Mouse (Mus musculus) hindbrain, embryonic 13.5 days (tissue): ENCODE data around the gene Myrip. TPM values are rescaled to one million over a fixed set of nuclear protein-coding genes. Genes with fewer than 3 reads are reported as not detected.
A peak's percentile ranks its signal among the peaks of the same experiment; 100 is the strongest.

ENCODE experiments used
- ATAC-seq: fragments of 200-750 bp; cut with Nextera tagmentation; 2 replicates; pipeline ENCODE4 v1.8.0; 2017; ENCODE audit warnings: moderate TSS enrichment; ENCODE audit not compliant: low FRiP score
- H3K27ac ChIP-seq: fragments of 300-500 bp; sonication (generic); 2 replicates; pipeline ENCODE4 v1.5.1; 2015; ENCODE audit warnings: inconsistent platforms, mild to moderate bottlenecking, moderate library complexity
- H3K27me3 ChIP-seq: fragments of 300-500 bp; sonication (generic); 2 replicates; pipeline ENCODE4 v1.6.1; 2015; ENCODE audit warnings: mild to moderate bottlenecking, inconsistent platforms
- H3K36me3 ChIP-seq: fragments of 300-500 bp; sonication (generic); 2 replicates; pipeline ENCODE4 v1.6.1; 2015; ENCODE audit warnings: mild to moderate bottlenecking, inconsistent platforms
- H3K4me1 ChIP-seq: fragments of 300-500 bp; sonication (generic); replicated peaks from 2 replicates; pipeline ENCODE4 v1.6.1; 2015; ENCODE audit warnings: inconsistent platforms
- H3K4me2 ChIP-seq: fragments of 300-500 bp; sonication (generic); 2 replicates; pipeline ENCODE4 v1.6.1; 2015; ENCODE audit warnings: inconsistent platforms, mild to moderate bottlenecking, moderate library complexity
- H3K4me3 ChIP-seq: fragments of 300-500 bp; sonication (generic); 2 replicates; pipeline ENCODE4 v1.5.1; 2015; ENCODE audit warnings: mild to moderate bottlenecking, inconsistent platforms
- H3K9ac ChIP-seq: fragments of 300-500 bp; sonication (generic); 2 replicates; pipeline ENCODE4 v1.6.1; 2015; ENCODE audit warnings: mild to moderate bottlenecking, inconsistent platforms
- H3K9me3 ChIP-seq: fragments of 300-500 bp; sonication (generic); 2 replicates; pipeline ENCODE4 v1.6.1; 2016; ENCODE audit warnings: inconsistent platforms
- WGBS: fragments of 180-500 bp; shearing (Covaris S2); methylation state at CpG from one replicate; pipeline ENCODE4 v1.1.7; 2015; 5-methylcytosine and 5-hydroxymethylcytosine counted together
- polyA plus RNA-seq: library from polyadenylated mRNA; unstranded; fragments of >200 nt; fragmentation: Nextera tagmentation; extraction: Ambion mirVana; gene quantifications from 2 replicates; pipeline ENCODE4 v1.2.1, GENCODE M21; 2015

Myrip gene
- polyA plus RNA-seq, 1 experiment from 2014 or later: 4.3 TPM

- Histone ChIP-seq H3K27me3 (0 out of 2 replicates have a peak, but pooled peaks cover 3% of the 10 kb centered on the region), H3K9me3 (no peaks in the 10 kb centered on the region), H3K27ac (peak overlapping the region; percentile 95), H3K9ac (peak overlapping the region; percentile 100), H3K4me2 (peak overlapping the region; percentile 89), H3K36me3 (peaks cover 28% of the 10 kb centered on the region), H3K4me3 (peak overlapping the region; percentile 100), H3K4me1 (peaks cover 28% of the 10 kb centered on the region)
- under 1% methylated on average over 61 of the region's 97 CpGs for WGBS
- ATAC-seq: peak; percentile 83
Measured at GRCm38 (mm10) chr9:120492400-120493351, 191.4 kb downstream of the Myrip start.

GRCm38 (mm10) chr9:120493781-120494180 is 192.5 kb downstream of the Myrip start:
- H3K4me1 ChIP-seq: peaks cover 28% of the 10 kb centered on the region
- peak overlapping the region; percentile 89 for H3K4me2 ChIP-seq
- peak overlapping the region; percentile 100 for H3K4me3 ChIP-seq
- 81% methylated on average over 12 of the region's 12 CpGs for WGBS
- peak overlapping the region; percentile 100 for H3K9ac ChIP-seq
- H3K36me3 ChIP-seq: peaks cover 28% of the 10 kb centered on the region
- no peaks in the 10 kb centered on the region for H3K27me3 ChIP-seq
- H3K27ac ChIP-seq: no peak overlapping the region; the same call in 1 of the 2 replicates
- ATAC-seq: no peak
- H3K9me3 ChIP-seq: no peaks in the 10 kb centered on the region

GRCm38 (mm10) chr9:120496691-120497090 is 195.4 kb downstream of the Myrip start:
- peaks cover 31% of the 10 kb centered on the region for H3K4me1 ChIP-seq
- no peak overlapping the region for H3K4me3 ChIP-seq
- no peak overlapping the region; the same call in 1 of the 2 replicates for H3K27ac ChIP-seq
- H3K27me3 ChIP-seq: no peaks in the 10 kb centered on the region
- peaks cover 28% of the 10 kb centered on the region for H3K36me3 ChIP-seq
- H3K4me2 ChIP-seq: no peak overlapping the region
- no peaks in the 10 kb centered on the region for H3K9me3 ChIP-seq
- 10% methylated on average over 3 of the region's 3 CpGs for WGBS
- H3K9ac ChIP-seq: no peak overlapping the region
- no peak for ATAC-seq

GRCm38 (mm10) chr9:120497983-120498382 is 196.7 kb downstream of the Myrip start:
- no peak overlapping the region for H3K9ac ChIP-seq
- H3K27ac ChIP-seq: no peak overlapping the region
- H3K4me1 ChIP-seq: peaks cover 29% of the 10 kb centered on the region
- H3K4me3 ChIP-seq: no peak overlapping the region
- no peak for ATAC-seq
- H3K36me3 ChIP-seq: peaks cover 28% of the 10 kb centered on the region
- no peaks in the 10 kb centered on the region for H3K9me3 ChIP-seq
- no peaks in the 10 kb centered on the region for H3K27me3 ChIP-seq
- WGBS: 90% methylated on average over 5 of the region's 5 CpGs
- H3K4me2 ChIP-seq: no peak overlapping the region

- H3K4me2 ChIP-seq: no peak overlapping the region
- WGBS: 43% methylated on average over 10 of the region's 10 CpGs
- H3K36me3 ChIP-seq: peaks cover 6% of the 10 kb centered on the region; the same call in 1 of the 2 replicates
- H3K4me3 ChIP-seq: no peak overlapping the region
- H3K9ac ChIP-seq: no peak overlapping the region; the same call in 1 of the 2 replicates
- no peaks in the 10 kb centered on the region for H3K9me3 ChIP-seq
- H3K27me3 ChIP-seq: no peaks in the 10 kb centered on the region
- H3K27ac ChIP-seq: no peak overlapping the region
- peaks cover 6% of the 10 kb centered on the region for H3K4me1 ChIP-seq
- no peak for ATAC-seq
Measured at GRCm38 (mm10) chr9:120501191-120501902, 200.0 kb downstream of the Myrip start.

- 0 out of 2 replicates have a peak, but pooled peaks have one; percentile 17 for ATAC-seq
- H3K27ac ChIP-seq: no peak overlapping the region
- peaks cover 6% of the 10 kb centered on the region; the same call in 1 of the 2 replicates for H3K36me3 ChIP-seq
- H3K4me2 ChIP-seq: no peak overlapping the region
- no peak overlapping the region for H3K4me3 ChIP-seq
- no peak overlapping the region for H3K9ac ChIP-seq
- H3K27me3 ChIP-seq: no peaks in the 10 kb centered on the region
- 9% methylated on average over 8 of the region's 8 CpGs for WGBS
- H3K9me3 ChIP-seq: 0 out of 2 replicates have a peak, but pooled peaks cover 4% of the 10 kb centered on the region
- peaks cover 4% of the 10 kb centered on the region for H3K4me1 ChIP-seq
Measured at GRCm38 (mm10) chr9:120502013-120502412, 200.7 kb downstream of the Myrip start.

- no peak for ATAC-seq
- no peak overlapping the region for H3K4me3 ChIP-seq
- H3K9ac ChIP-seq: no peak overlapping the region
- no peak overlapping the region for H3K4me2 ChIP-seq
- WGBS: 79% methylated on average over 2 of the region's 2 CpGs
- H3K27ac ChIP-seq: no peak overlapping the region
- no peaks in the 10 kb centered on the region; the same call in 1 of the 2 replicates for H3K4me1 ChIP-seq
- no peaks in the 10 kb centered on the region for H3K27me3 ChIP-seq
- 0 out of 2 replicates have a peak, but pooled peaks cover 4% of the 10 kb centered on the region for H3K9me3 ChIP-seq
- H3K36me3 ChIP-seq: no peaks in the 10 kb centered on the region
Measured at GRCm38 (mm10) chr9:120504423-120504822, 203.1 kb downstream of the Myrip start.

- H3K27ac ChIP-seq: no peak overlapping the region
- ATAC-seq: no peak
- no peaks in the 10 kb centered on the region for H3K36me3 ChIP-seq
- no peaks in the 10 kb centered on the region for H3K4me1 ChIP-seq
- no peaks in the 10 kb centered on the region for H3K27me3 ChIP-seq
- H3K4me3 ChIP-seq: no peak overlapping the region
- H3K4me2 ChIP-seq: no peak overlapping the region
- 79% methylated on average over 3 of the region's 3 CpGs for WGBS
- no peak overlapping the region for H3K9ac ChIP-seq
- 0 out of 2 replicates have a peak, but pooled peaks cover 1% of the 10 kb centered on the region for H3K9me3 ChIP-seq
Measured at GRCm38 (mm10) chr9:120511781-120512180, 210.5 kb downstream of the Myrip start.

GRCm38 (mm10) chr9:120516720-120517119 is 215.4 kb downstream of the Myrip start:
- 89% methylated on average over 8 of the region's 8 CpGs for WGBS
- Histone ChIP-seq H3K36me3 (no peaks in the 10 kb centered on the region), H3K4me3 (no peak overlapping the region), H3K9me3 (no peaks in the 10 kb centered on the region), H3K4me2 (no peak overlapping the region), H3K9ac (no peak overlapping the region), H3K4me1 (no peaks in the 10 kb centered on the region), H3K27ac (no peak overlapping the region), H3K27me3 (no peaks in the 10 kb centered on the region)
- no peak for ATAC-seq

- H3K9me3 ChIP-seq: no peaks in the 10 kb centered on the region
- no peak overlapping the region for H3K9ac ChIP-seq
- WGBS: 84% methylated on average over 3 of the region's 3 CpGs
- H3K27me3 ChIP-seq: no peaks in the 10 kb centered on the region
- no peak overlapping the region for H3K4me3 ChIP-seq
- no peaks in the 10 kb centered on the region for H3K4me1 ChIP-seq
- no peaks in the 10 kb centered on the region for H3K36me3 ChIP-seq
- no peak overlapping the region for H3K4me2 ChIP-seq
- H3K27ac ChIP-seq: no peak overlapping the region
- ATAC-seq: no peak
Measured at GRCm38 (mm10) chr9:120518946-120519345, 217.6 kb downstream of the Myrip start.

- Histone ChIP-seq H3K4me3 (no peak overlapping the region), H3K4me2 (no peak overlapping the region), H3K27me3 (no peaks in the 10 kb centered on the region), H3K27ac (no peak overlapping the region), H3K9me3 (no peaks in the 10 kb centered on the region), H3K4me1 (no peaks in the 10 kb centered on the region), H3K9ac (no peak overlapping the region), H3K36me3 (no peaks in the 10 kb centered on the region)
- ATAC-seq: no peak
- 49% methylated on average over 19 of the region's 19 CpGs for WGBS
Measured at GRCm38 (mm10) chr9:120519469-120520125, 218.3 kb downstream of the Myrip start.

GRCm38 (mm10) chr9:120521161-120521560 is 219.8 kb downstream of the Myrip start:
- no peaks in the 10 kb centered on the region for H3K9me3 ChIP-seq
- H3K4me2 ChIP-seq: no peak overlapping the region
- H3K4me1 ChIP-seq: no peaks in the 10 kb centered on the region
- H3K4me3 ChIP-seq: no peak overlapping the region
- no peaks in the 10 kb centered on the region for H3K36me3 ChIP-seq
- WGBS: 90% methylated on average over 1 of the region's 1 CpGs
- H3K9ac ChIP-seq: no peak overlapping the region
- ATAC-seq: no peak
- H3K27ac ChIP-seq: no peak overlapping the region
- no peaks in the 10 kb centered on the region for H3K27me3 ChIP-seq
